Mouse (Mus musculus) macrophage (primary cell): Measurements from ENCODE around the gene Vmn1r14. TPM values are rescaled to one million over a fixed set of nuclear protein-coding genes. Genes with fewer than 3 reads are reported as not detected.
"Not testable (repeated sequence)": the region's sequence is repeated elsewhere in the genome, so short reads cannot be mapped to it uniquely, and the experiment has no call there.

Experiments used
- H3K27ac ChIP-seq: fragments of 350-480 bp; formaldehyde crosslinking; 2 replicates; pipeline ENCODE4 v1.9.0; 2021
- H3K36me3 ChIP-seq: fragments of 350-480 bp; formaldehyde crosslinking; 2 replicates; pipeline ENCODE4 v1.9.0; 2021; ENCODE audit errors: inconsistent target
- H3K4me3 ChIP-seq: fragments of 350-480 bp; formaldehyde crosslinking; 2 replicates; pipeline ENCODE4 v1.9.0; 2021; ENCODE audit errors: inconsistent target
- H3K79me2 ChIP-seq: fragments of 350-480 bp; formaldehyde crosslinking; 2 replicates; pipeline ENCODE4 v1.9.0; 2021; ENCODE audit errors: inconsistent target
- WGBS: methylation state at CpG from one replicate; pipeline ENCODE4 v1.1.7; 2026; ENCODE audit warnings: inconsistent platforms; ENCODE audit not compliant: missing documents; 5-methylcytosine and 5-hydroxymethylcytosine counted together
- polyA plus RNA-seq: library from polyadenylated mRNA; stranded (reverse); fragments of 250-400 nt; gene quantifications from 3 replicates; pipeline ENCODE4 v1.2.4, GENCODE M21; 2018; ENCODE audit warnings: inconsistent platforms
- total RNA-seq, 78 experiments: library from RNA; depleted of rRNA; stranded (reverse); fragments of 250-400 nt; gene quantifications; 1 replicate in 9 of 78; 2 replicates in 24 of 78; 3 replicates in 43 of 78; 4 replicates in 2 of 78; pipeline ENCODE4 v1.2.4; 2018; ENCODE audit warnings: inconsistent platforms in 56 of 78

Vmn1r14 gene
- not detected for total RNA-seq (2018; cell fraction: chromatin; rRNA removed)
- total RNA-seq (2018; cell fraction: cytosol; rRNA removed), result not detected
- total RNA-seq (2018; cell fraction: nucleus; rRNA removed), result not detected
- polyA plus RNA-seq, result not detected in 3 replicates

- no peak within 1 kb of the TSS for H3K27ac ChIP-seq
- no peaks in the 10 kb centered on the region for H3K36me3 ChIP-seq
- 84% methylated on average over 3 of the region's 3 CpGs for WGBS
- H3K4me3 ChIP-seq, result no peak within 1 kb of the TSS
- H3K79me2 ChIP-seq, result no peaks in the 10 kb centered on the region
Observed at GRCm38 (mm10) chr6:57231386-57231785, at the start of gene Vmn1r14. Vmn1r14 (plus strand) TSS chr6:57231686.

GRCm38 (mm10) chr6:57190016-57190415 is 41.5 kb upstream of the Vmn1r14 start:
- H3K4me3 ChIP-seq, H3K27ac ChIP-seq, H3K79me2 ChIP-seq, H3K36me3 ChIP-seq: not testable (repeated sequence)
- 83% methylated on average over 3 of the region's 3 CpGs for WGBS

GRCm38 (mm10) chr6:57202990-57203389 is 28.5 kb upstream of the Vmn1r14 start, which contains the start of gene Vmn1r13:
Vmn1r13 (plus strand) TSS chr6:57203290.
- H3K36me3 ChIP-seq, H3K79me2 ChIP-seq, H3K27ac ChIP-seq, H3K4me3 ChIP-seq: not testable (repeated sequence)
- 88% methylated on average over 1 of the region's 1 CpGs for WGBS

GRCm38 (mm10) chr6:57257652-57258051 is 26.2 kb downstream of the Vmn1r14 start, which contains the start of gene Vmn1r15:
Vmn1r15 (plus strand) TSS chr6:57257952.
- no CpG with 5 or more reads among the region's 1 CpGs for WGBS
- H3K4me3 ChIP-seq, result no peak within 1 kb of the TSS
- H3K36me3 ChIP-seq, result no peaks in the 10 kb centered on the region
- no peaks in the 10 kb centered on the region for H3K79me2 ChIP-seq
- no peak within 1 kb of the TSS for H3K27ac ChIP-seq

- no peaks in the 10 kb centered on the region for H3K79me2 ChIP-seq
- H3K36me3 ChIP-seq, result no peaks in the 10 kb centered on the region
- no peak overlapping the region for H3K27ac ChIP-seq
- no peak overlapping the region for H3K4me3 ChIP-seq
- WGBS, result 87% methylated on average over 2 of the region's 2 CpGs
Observed at GRCm38 (mm10) chr6:57260990-57261389, 29.5 kb downstream of the Vmn1r14 start.

- Histone ChIP-seq H3K4me3 (no peak overlapping the region), H3K36me3 (no peaks in the 10 kb centered on the region), H3K79me2 (no peaks in the 10 kb centered on the region), H3K27ac (no peak overlapping the region)
- WGBS, result 15% methylated on average over 3 of the region's 3 CpGs
Observed at GRCm38 (mm10) chr6:57271881-57272280, 40.4 kb downstream of the Vmn1r14 start.

- Histone ChIP-seq H3K36me3 (no peaks in the 10 kb centered on the region), H3K79me2 (no peaks in the 10 kb centered on the region), H3K27ac (no peak overlapping the region), H3K4me3 (no peak overlapping the region)
Observed at GRCm38 (mm10) chr6:57272517-57272916, 41.0 kb downstream of the Vmn1r14 start.

- Histone ChIP-seq H3K4me3 (no peak overlapping the region), H3K36me3 (no peaks in the 10 kb centered on the region), H3K79me2 (no peaks in the 10 kb centered on the region), H3K27ac (no peak overlapping the region)
Observed at GRCm38 (mm10) chr6:57278952-57279351, 47.5 kb downstream of the Vmn1r14 start.

Other genes with a start within 250 kb of the Vmn1r14 start
- gene Vmn1r6, start 234.4 kb upstream of the Vmn1r14 start, polyA plus RNA-seq, result not detected in 3 replicates
- gene Vmn1r7, start 206.4 kb upstream of the Vmn1r14 start, polyA plus RNA-seq, result not detected in 3 replicates
- gene Vmn1r8, start 199.4 kb upstream of the Vmn1r14 start, polyA plus RNA-seq, result not detected in 3 replicates
- not detected in 3 replicates for gene Vmn1r9, start 164.9 kb upstream of the Vmn1r14 start, polyA plus RNA-seq
- not detected in 3 replicates for gene Vmn1r10, start 122.2 kb upstream of the Vmn1r14 start, polyA plus RNA-seq
- gene Vmn1r11, start 98.2 kb upstream of the Vmn1r14 start, polyA plus RNA-seq, result not detected in 3 replicates
- not detected in 3 replicates for gene Vmn1r12, start 74.8 kb upstream of the Vmn1r14 start, polyA plus RNA-seq
- not detected in 3 replicates for gene Vmn1r13, start 28.4 kb upstream of the Vmn1r14 start, polyA plus RNA-seq
- gene Vmn1r15, start 26.3 kb downstream of the Vmn1r14 start, polyA plus RNA-seq, result not detected in 3 replicates
- gene Vmn1r16, start 97.8 kb downstream of the Vmn1r14 start, polyA plus RNA-seq, result not detected in 3 replicates
- not detected in 3 replicates for gene Vmn1r17, start 132.0 kb downstream of the Vmn1r14 start, polyA plus RNA-seq
- not detected in 3 replicates for gene Vmn1r18, start 164.1 kb downstream of the Vmn1r14 start, polyA plus RNA-seq
- not detected in 3 replicates for gene Vmn1r19, start 172.1 kb downstream of the Vmn1r14 start, polyA plus RNA-seq
- gene Vmn1r20, start 197.2 kb downstream of the Vmn1r14 start, polyA plus RNA-seq, result not detected in 3 replicates